Mouse (Mus musculus) hindbrain, embryonic 13.5 days (tissue): Measurements from ENCODE around the gene Olfr996. TPM values are rescaled to one million over a fixed set of nuclear protein-coding genes. Genes with fewer than 3 reads are reported as not detected.
"Not testable (repeated sequence)": the region's sequence is repeated elsewhere in the genome, so short reads cannot be mapped to it uniquely, and the experiment has no call there.

Experiments
- ATAC-seq: fragments of 200-750 bp; cut with Nextera tagmentation; 2 replicates; pipeline ENCODE4 v1.8.0; 2017; ENCODE audit warnings: moderate TSS enrichment; ENCODE audit not compliant: low FRiP score
- H3K27ac ChIP-seq: fragments of 300-500 bp; sonication (generic); 2 replicates; pipeline ENCODE4 v1.5.1; 2015; ENCODE audit warnings: inconsistent platforms, mild to moderate bottlenecking, moderate library complexity
- H3K27me3 ChIP-seq: fragments of 300-500 bp; sonication (generic); 2 replicates; pipeline ENCODE4 v1.6.1; 2015; ENCODE audit warnings: mild to moderate bottlenecking, inconsistent platforms
- H3K36me3 ChIP-seq: fragments of 300-500 bp; sonication (generic); 2 replicates; pipeline ENCODE4 v1.6.1; 2015; ENCODE audit warnings: mild to moderate bottlenecking, inconsistent platforms
- H3K4me1 ChIP-seq: fragments of 300-500 bp; sonication (generic); replicated peaks from 2 replicates; pipeline ENCODE4 v1.6.1; 2015; ENCODE audit warnings: inconsistent platforms
- H3K4me2 ChIP-seq: fragments of 300-500 bp; sonication (generic); 2 replicates; pipeline ENCODE4 v1.6.1; 2015; ENCODE audit warnings: inconsistent platforms, mild to moderate bottlenecking, moderate library complexity
- H3K4me3 ChIP-seq: fragments of 300-500 bp; sonication (generic); 2 replicates; pipeline ENCODE4 v1.5.1; 2015; ENCODE audit warnings: mild to moderate bottlenecking, inconsistent platforms
- H3K9ac ChIP-seq: fragments of 300-500 bp; sonication (generic); 2 replicates; pipeline ENCODE4 v1.6.1; 2015; ENCODE audit warnings: mild to moderate bottlenecking, inconsistent platforms
- H3K9me3 ChIP-seq: fragments of 300-500 bp; sonication (generic); 2 replicates; pipeline ENCODE4 v1.6.1; 2016; ENCODE audit warnings: inconsistent platforms
- WGBS: fragments of 180-500 bp; shearing (Covaris S2); methylation state at CpG from one replicate; pipeline ENCODE4 v1.1.7; 2015; 5-methylcytosine and 5-hydroxymethylcytosine counted together
- polyA plus RNA-seq: library from polyadenylated mRNA; unstranded; fragments of >200 nt; fragmentation: Nextera tagmentation; extraction: Ambion mirVana; gene quantifications from 2 replicates; pipeline ENCODE4 v1.2.1, GENCODE M21; 2015

The Olfr996 gene
- not detected in 2 replicates for polyA plus RNA-seq

DNA sequence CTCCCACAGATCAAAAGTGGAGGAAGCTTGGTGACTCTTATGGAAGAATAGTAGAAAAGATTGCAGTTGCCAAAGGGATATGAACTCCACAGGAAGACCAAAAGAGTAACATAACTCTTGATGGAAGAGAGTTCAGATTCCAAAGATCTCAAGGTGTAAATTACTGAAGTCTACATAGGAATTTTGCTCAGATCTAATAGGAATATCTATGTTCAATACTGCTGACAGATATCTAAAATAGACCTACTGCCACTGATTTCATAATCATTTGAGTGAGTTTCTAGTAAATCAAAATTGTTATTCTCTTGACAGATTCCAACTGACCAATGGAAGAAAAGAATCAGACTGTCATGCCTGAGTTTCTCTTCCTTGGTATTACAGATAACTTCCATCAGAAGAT lies at the start of gene Olfr996:
TSS of gene Olfr996 (plus strand) at position 301 of the 400 bp plus-strand sequence.
- no peak within 1 kb of the TSS for H3K4me2 ChIP-seq
- ATAC-seq = no peak

GRCm38 (mm10) chr2:85532082-85532778 lies 46.8 kb upstream of the Olfr996 start:
- no peaks in the 10 kb centered on the region for H3K27me3 ChIP-seq
- no peaks in the 10 kb centered on the region for H3K4me1 ChIP-seq
- H3K27ac ChIP-seq = no peak overlapping the region
- H3K9ac ChIP-seq = no peak overlapping the region
- H3K9me3 ChIP-seq = no peaks in the 10 kb centered on the region
- WGBS = 81% methylated on average over 2 of the region's 2 CpGs
- no peak overlapping the region for H3K4me2 ChIP-seq
- ATAC-seq = no peak
- H3K4me3 ChIP-seq = no peak overlapping the region
- no peaks in the 10 kb centered on the region for H3K36me3 ChIP-seq

More for the DNA sequence above, at the start of gene Olfr996:
- Histone ChIP-seq H3K4me1 (no peaks in the 10 kb centered on the region), H3K27me3 (no peaks in the 10 kb centered on the region), H3K4me3 (no peak within 1 kb of the TSS), H3K9me3 (no peaks in the 10 kb centered on the region), H3K27ac (no peak within 1 kb of the TSS), H3K9ac (no peak within 1 kb of the TSS), H3K36me3 (no peaks in the 10 kb centered on the region)

- no peaks in the 10 kb centered on the region for H3K9me3 ChIP-seq
- WGBS = 100% methylated on average over 1 of the region's 1 CpGs
- H3K4me1 ChIP-seq = no peaks in the 10 kb centered on the region
- no peak overlapping the region for H3K4me3 ChIP-seq
- no peak overlapping the region for H3K27ac ChIP-seq
- H3K9ac ChIP-seq = no peak overlapping the region
- ATAC-seq = no peak
- no peaks in the 10 kb centered on the region for H3K36me3 ChIP-seq
- H3K27me3 ChIP-seq = no peaks in the 10 kb centered on the region
- no peak overlapping the region for H3K4me2 ChIP-seq
Observed at GRCm38 (mm10) chr2:85533934-85534333, 45.1 kb upstream of the Olfr996 start.

GRCm38 (mm10) chr2:85554806-85555205 lies 24.2 kb upstream of the Olfr996 start:
- Histone ChIP-seq H3K9me3 (no peaks in the 10 kb centered on the region), H3K27me3 (no peaks in the 10 kb centered on the region), H3K9ac (no peak overlapping the region), H3K4me3 (no peak overlapping the region), H3K36me3 (no peaks in the 10 kb centered on the region), H3K27ac (no peak overlapping the region), H3K4me2 (no peak overlapping the region), H3K4me1 (no peaks in the 10 kb centered on the region)
- ATAC-seq = no peak
- 64% methylated on average over 1 of the region's 1 CpGs for WGBS

DNA sequence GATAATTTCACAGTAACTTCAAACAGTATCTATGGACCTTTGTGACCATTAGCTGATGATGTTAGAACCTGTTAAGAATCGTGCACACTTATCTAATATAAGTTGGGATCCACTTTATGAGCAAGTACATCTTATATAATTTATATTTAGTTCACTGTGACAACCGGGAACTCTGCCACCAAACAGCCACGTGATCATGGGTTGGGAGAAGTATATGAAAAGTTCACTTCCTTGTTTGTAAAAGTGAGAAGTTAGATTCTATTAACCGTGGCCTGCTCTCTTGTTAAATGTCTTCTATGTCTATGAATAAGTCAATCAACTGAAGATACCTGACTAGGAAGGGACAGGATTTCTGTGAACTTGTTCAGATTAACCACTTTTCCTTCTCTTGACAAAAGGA lies 18.8 kb upstream of the Olfr996 start:
- H3K9ac ChIP-seq = no peak overlapping the region
- no peaks in the 10 kb centered on the region for H3K27me3 ChIP-seq
- H3K36me3 ChIP-seq = no peaks in the 10 kb centered on the region
- ATAC-seq = no peak
- no peak overlapping the region for H3K27ac ChIP-seq
- H3K9me3 ChIP-seq = no peaks in the 10 kb centered on the region
- WGBS = 82% methylated on average over 4 of the region's 4 CpGs
- H3K4me2 ChIP-seq = no peak overlapping the region
- H3K4me3 ChIP-seq = no peak overlapping the region
- no peaks in the 10 kb centered on the region for H3K4me1 ChIP-seq

- ATAC-seq = peak; percentile 66; the same call in 1 of the 2 replicates
- Histone ChIP-seq H3K4me3 (no peak overlapping the region), H3K36me3 (no peaks in the 10 kb centered on the region), H3K9ac (no peak overlapping the region), H3K27me3 (no peaks in the 10 kb centered on the region), H3K4me2 (no peak overlapping the region), H3K4me1 (no peaks in the 10 kb centered on the region), H3K27ac (no peak overlapping the region), H3K9me3 (no peaks in the 10 kb centered on the region)
- WGBS = 23% methylated on average over 4 of the region's 4 CpGs
Observed at GRCm38 (mm10) chr2:85561187-85561586, 17.8 kb upstream of the Olfr996 start.

GRCm38 (mm10) chr2:85588648-85589047 lies 9.6 kb downstream of the Olfr996 start, which contains the start of gene Olfr998:
Gene Olfr998 (plus strand): TSS chr2:85588948.
- not testable (repeated sequence) for H3K27me3 ChIP-seq, H3K27ac ChIP-seq, H3K9me3 ChIP-seq, H3K36me3 ChIP-seq, H3K4me1 ChIP-seq, H3K9ac ChIP-seq, H3K4me2 ChIP-seq, H3K4me3 ChIP-seq, ATAC-seq
- 84% methylated on average over 2 of the region's 2 CpGs for WGBS

GRCm38 (mm10) chr2:85611803-85612202 lies 32.8 kb downstream of the Olfr996 start, which contains the start of gene Olfr1000:
Gene Olfr1000 (minus strand): TSS chr2:85611903.
- no peak within 1 kb of the TSS for H3K9ac ChIP-seq
- no peak within 1 kb of the TSS for H3K4me3 ChIP-seq
- H3K4me2 ChIP-seq = no peak within 1 kb of the TSS
- H3K9me3 ChIP-seq = no peaks in the 10 kb centered on the region
- 64% methylated on average over 1 of the region's 1 CpGs for WGBS
- no peaks in the 10 kb centered on the region for H3K4me1 ChIP-seq
- H3K27ac ChIP-seq = no peak within 1 kb of the TSS
- H3K36me3 ChIP-seq = no peaks in the 10 kb centered on the region
- no peak for ATAC-seq
- H3K27me3 ChIP-seq = no peaks in the 10 kb centered on the region

Other genes starting within 250 kb of the Olfr996 start
- not detected in 2 replicates for gene Olfr987, start 239.9 kb upstream of the Olfr996 start, polyA plus RNA-seq
- gene Olfr988, start 216.0 kb upstream of the Olfr996 start, polyA plus RNA-seq = not detected in 2 replicates
- gene Olfr992, start 169.7 kb upstream of the Olfr996 start, polyA plus RNA-seq = not detected in 2 replicates
- not detected in 2 replicates for gene Olfr993, start 164.3 kb upstream of the Olfr996 start, polyA plus RNA-seq
- gene Olfr994, start 142.8 kb upstream of the Olfr996 start, polyA plus RNA-seq = not detected in 2 replicates
- gene Olfr995, start 135.6 kb upstream of the Olfr996 start, polyA plus RNA-seq = not detected in 2 replicates
- gene 4833423E24Rik, start 60.2 kb upstream of the Olfr996 start, polyA plus RNA-seq = not detected in 2 replicates
- not detected in 2 replicates for gene Olfr998, start 9.7 kb downstream of the Olfr996 start, polyA plus RNA-seq
- not detected in 2 replicates for gene Olfr1000, start 32.7 kb downstream of the Olfr996 start, polyA plus RNA-seq
- gene Olfr1002, start 71.5 kb downstream of the Olfr996 start, polyA plus RNA-seq = not detected in 2 replicates
- gene Olfr154, start 85.2 kb downstream of the Olfr996 start, polyA plus RNA-seq = not detected in 2 replicates
- gene Olfr1006, start 99.6 kb downstream of the Olfr996 start, polyA plus RNA-seq = not detected in 2 replicates
- not detected in 2 replicates for gene Olfr1008, start 110.2 kb downstream of the Olfr996 start, polyA plus RNA-seq
- gene Olfr1009, start 136.2 kb downstream of the Olfr996 start, polyA plus RNA-seq = not detected in 2 replicates
- not detected in 2 replicates for gene Olfr1012, start 183.6 kb downstream of the Olfr996 start, polyA plus RNA-seq
- not detected in 2 replicates for gene Olfr1013, start 187.9 kb downstream of the Olfr996 start, polyA plus RNA-seq
- not detected in 2 replicates for gene Olfr1014, start 193.5 kb downstream of the Olfr996 start, polyA plus RNA-seq
- gene Olfr1015, start 202.8 kb downstream of the Olfr996 start, polyA plus RNA-seq = not detected in 2 replicates
- gene Olfr1016, start 223.3 kb downstream of the Olfr996 start, polyA plus RNA-seq = not detected in 2 replicates
- not detected in 2 replicates for gene Olfr1018, start 239.3 kb downstream of the Olfr996 start, polyA plus RNA-seq